Comparison of ENCODE assay signal across 8 mouse cellular contexts in genomic region chr5:38563121-38563520, GRCm38 (mm10). TPM values are rescaled to one million over a fixed set of nuclear protein-coding genes. Genes with fewer than 3 reads are reported as not detected.
DNase-seq lines count a peak whose midpoint lies in the region; ATAC-seq and TF ChIP-seq lines count a peak whose summit lies in the region.

TSS of gene Wdr1 (minus strand) at chr5:38563221.

- no peak for DNase-seq in left cerebral cortex, adult 2 months (ENCODE audit: extremely low spot score in 1 of 2, low spot score in 2 of 2)
- DNase-seq in left cerebral cortex, adult 11 months (ENCODE audit: low spot score) = no peak
- DNase-seq in left cerebral cortex, adult 8-10 months (ENCODE audit: low spot score in 2 of 2) = no peak
- no peak for DNase-seq in midbrain, postnatal 0 days (ENCODE audit: low spot score)
- no peak for DNase-seq in retina, postnatal 1 day
- DNase-seq in kidney, adult 8-10 months = no peak

- H3K9ac ChIP-seq in heart, embryonic 11.5 days (ENCODE audit: low read depth, low read length) = peak within 1 kb of the TSS; percentile 95
- H3K9ac ChIP-seq in midbrain, postnatal 0 days (replicated peaks; ENCODE audit: low read length, poor library complexity, severe bottlenecking) = peak within 1 kb of the TSS; percentile 67

- peak within 1 kb of the TSS; percentile 60 for H3K4me3 ChIP-seq in left cerebral cortex, adult 2 months
- peak within 1 kb of the TSS; percentile 86 for H3K4me3 ChIP-seq in cortical plate, adult 2 months (ENCODE audit: insufficient read depth, low read length)
- H3K4me3 ChIP-seq in heart, embryonic 11.5 days (ENCODE audit: low read depth, low read length) = peak within 1 kb of the TSS; percentile 84
- peak within 1 kb of the TSS; percentile 78 for H3K4me3 ChIP-seq in midbrain, postnatal 0 days (ENCODE audit: low read depth, low read length)

- no peak for ATAC-seq in heart, embryonic 11.5 days (replicated peaks; ENCODE audit: insufficient number of reproducible peaks, low FRiP score, low TSS enrichment)
- no peak for ATAC-seq in midbrain, postnatal 0 days (ENCODE audit: low FRiP score)

- intact Hi-C loops in left cerebral cortex, adult 2 months (cut with DNase I) = no loop called here

- TF ChIP-seq CTCF in left cerebral cortex, adult 2 months (IDR thresholded peaks at IDR 0.05) = no peak
- no peak for TF ChIP-seq CTCF in cortical plate, adult 2 months (IDR thresholded peaks at IDR 0.05; ENCODE audit: extremely low read depth, insufficient read depth, low read length)
- TF ChIP-seq CTCF in midbrain, postnatal 0 days (IDR thresholded peaks at IDR 0.05) = no peak

- peak within 1 kb of the TSS; percentile 93 for H3K27ac ChIP-seq in left cerebral cortex, adult 2 months
- H3K27ac ChIP-seq in cortical plate, adult 2 months (ENCODE audit: insufficient read depth, low read length) = peak within 1 kb of the TSS; percentile 14; the same call in 1 of the 2 replicates
- peak within 1 kb of the TSS; percentile 99 for H3K27ac ChIP-seq in heart, embryonic 11.5 days (ENCODE audit: low read depth, low read length)
- H3K27ac ChIP-seq in midbrain, postnatal 0 days (ENCODE audit: low read depth, low read length) = peak within 1 kb of the TSS; percentile 86

- no peak for TF ChIP-seq POLR2A in cortical plate, adult 2 months (IDR thresholded peaks at IDR 0.05; ENCODE audit: extremely low read depth, insufficient read depth, low read length)

- H3K27me3 ChIP-seq in heart, embryonic 11.5 days (ENCODE audit: control insufficient read depth, insufficient read depth, low read length) = no peaks in the 10 kb centered on the region
- H3K27me3 ChIP-seq in midbrain, postnatal 0 days (ENCODE audit: insufficient read depth, low read length) = no peaks in the 10 kb centered on the region

- peaks cover 2% of the 10 kb centered on the region; the same call in 1 of the 2 replicates for H3K36me3 ChIP-seq in heart, embryonic 11.5 days (ENCODE audit: control insufficient read depth, insufficient read depth, low read length)
- 0 out of 2 replicates have a peak, but pooled peaks cover 8% of the 10 kb centered on the region for H3K36me3 ChIP-seq in midbrain, postnatal 0 days (ENCODE audit: insufficient read depth, low read length)

- H3K4me2 ChIP-seq in heart, embryonic 11.5 days = peak within 1 kb of the TSS; percentile 84
- peak within 1 kb of the TSS; percentile 73 for H3K4me2 ChIP-seq in midbrain, postnatal 0 days (ENCODE audit: low read depth, low read length, poor library complexity, severe bottlenecking)

- WGBS in heart, embryonic 11.5 days (ENCODE audit: insufficient replicate concordance) = 74% methylated on average over 2 of the region's 2 CpGs
- 80% methylated on average over 2 of the region's 2 CpGs for WGBS in midbrain, postnatal 0 days

- H3K9me3 ChIP-seq in heart, embryonic 11.5 days (replicated peaks; ENCODE audit: control insufficient read depth, low read length) = no peaks in the 10 kb centered on the region
- no peaks in the 10 kb centered on the region for H3K9me3 ChIP-seq in midbrain, postnatal 0 days (ENCODE audit: low read length)

- H3K4me1 ChIP-seq in cortical plate, adult 2 months (ENCODE audit: control insufficient read depth, insufficient read depth, low read length) = peaks cover 8% of the 10 kb centered on the region; the same call in 1 of the 2 replicates
- peaks cover 28% of the 10 kb centered on the region for H3K4me1 ChIP-seq in heart, embryonic 11.5 days (ENCODE audit: control insufficient read depth, insufficient read depth, low read length)
- peaks cover 12% of the 10 kb centered on the region for H3K4me1 ChIP-seq in midbrain, postnatal 0 days (ENCODE audit: insufficient read depth, low read length)

RNA-seq across cellular contexts. Expression of gene Wdr1, which starts in this region (rescaled TPM):
- 100 to 1,000 TPM; 149 to 155 TPM for total RNA-seq in left cerebral cortex, adult 2 months (2021)
- 140 and 152 TPM in 2 replicates for polyA plus RNA-seq in cortical plate, adult 2 months (2012; rRNA removed)
- 244 and 288 TPM in 2 replicates for polyA plus RNA-seq in heart, embryonic 11.5 days (2014; fragmentation: Nextera tagmentation; extraction: Ambion mirVana)
- total RNA-seq in left cerebral cortex, adult 8-10 months (2022) = 100 to 1,000 TPM; 161 to 165 (median 162) TPM
- 253 and 266 TPM in 2 replicates for total RNA-seq in midbrain, postnatal 0 days (2014; rRNA removed)
- polyA plus RNA-seq in midbrain, postnatal 0 days (2015; fragmentation: Nextera tagmentation; extraction: Ambion mirVana) = 203 and 207 TPM in 2 replicates

Comparison
In these comparisons a context has a peak if more than half of its experiments do, and no peak if none do; other contexts are left out.
1. H3K27ac ChIP-seq: peak in every context shown above with its lines; median percentile 99 in heart, embryonic 11.5 days; 93 in left cerebral cortex, adult 2 months; 86 in midbrain, postnatal 0 days; 14 in cortical plate, adult 2 months.